Mouse (Mus musculus) megakaryocyte, embryonic 14.5 days (primary cell): ENCODE results near the gene Nsa2.

Source experiments
- FLI1 ChIP-seq: IDR thresholded peaks from 2 replicates; pipeline ENCODE4 v1.6.1; 2012; ENCODE audit warnings: low read length, inconsistent platforms, mixed read lengths
- GATA1 ChIP-seq: IDR thresholded peaks from 3 replicates; pipeline ENCODE4 v1.6.1; 2012; ENCODE audit warnings: mixed read lengths, low read length, inconsistent platforms, borderline replicate concordance

GRCm38 (mm10) chr13:97182821-97183220 is 45.1 kb upstream of the Nsa2 start:
- TF ChIP-seq GATA1 (no peak), FLI1 (no peak)
